Mouse (Mus musculus) adrenal gland (tissue): ENCODE measurements around the gene Sez6.

Source experiments
- intact Hi-C: fragments of 180-260 bp; cut with DNase I; formaldehyde crosslinking; loops from one replicate; pipeline ENCODE4 v1.15.1; 2025

Sez6 gene

DNA sequence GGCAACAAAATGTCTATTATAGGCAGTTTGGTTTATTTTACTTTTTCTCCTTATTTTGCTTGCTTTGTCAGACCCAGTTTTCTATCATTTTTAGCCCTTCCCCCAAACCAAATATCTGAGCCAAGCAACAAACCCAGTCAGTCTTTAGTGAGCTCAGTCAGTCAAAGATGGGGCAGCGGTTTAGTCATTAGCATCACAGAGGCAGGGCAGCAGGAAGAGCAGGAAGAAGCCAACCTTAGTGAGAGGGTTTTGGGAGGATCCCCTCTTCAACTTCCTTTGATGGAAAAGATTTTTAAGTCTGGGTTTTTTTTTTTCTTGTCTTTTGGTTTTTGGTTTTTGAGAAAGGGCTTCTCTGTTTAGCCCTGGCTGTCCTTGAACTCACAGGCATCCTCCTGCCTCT lies 25.9 kb upstream of the Sez6 start:
- intact Hi-C loops: no loop called here

DNA sequence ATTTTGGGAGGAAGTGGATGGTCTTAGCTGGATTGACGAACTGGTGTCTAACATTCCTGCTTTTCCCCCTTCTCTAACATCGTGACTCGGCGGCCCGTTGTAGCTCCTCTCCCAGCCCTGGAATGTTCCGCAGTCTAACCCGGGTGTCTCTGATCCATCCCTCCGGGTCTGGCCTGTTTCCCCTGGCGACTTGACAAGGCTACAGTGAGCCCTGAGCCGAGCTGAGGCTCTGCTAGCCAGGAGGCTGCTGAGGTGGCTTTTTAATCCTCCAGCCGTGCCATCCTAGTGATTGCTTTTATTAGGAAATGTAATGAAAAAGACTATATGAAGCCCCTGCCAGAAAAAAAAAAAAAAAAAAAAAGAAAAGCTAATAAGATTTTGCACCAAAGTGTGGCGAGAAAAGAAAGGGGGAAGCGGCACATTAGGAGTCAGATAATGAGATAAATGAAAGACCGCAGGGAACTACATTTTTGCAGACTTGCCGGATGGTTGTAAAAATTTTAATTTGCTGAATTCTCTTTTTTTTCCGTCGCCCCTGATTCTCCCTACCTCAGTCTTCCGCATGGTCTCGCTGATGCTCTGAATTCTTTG lies 24.4 kb upstream of the Sez6 start:
- intact Hi-C loops: no loop called here

DNA sequence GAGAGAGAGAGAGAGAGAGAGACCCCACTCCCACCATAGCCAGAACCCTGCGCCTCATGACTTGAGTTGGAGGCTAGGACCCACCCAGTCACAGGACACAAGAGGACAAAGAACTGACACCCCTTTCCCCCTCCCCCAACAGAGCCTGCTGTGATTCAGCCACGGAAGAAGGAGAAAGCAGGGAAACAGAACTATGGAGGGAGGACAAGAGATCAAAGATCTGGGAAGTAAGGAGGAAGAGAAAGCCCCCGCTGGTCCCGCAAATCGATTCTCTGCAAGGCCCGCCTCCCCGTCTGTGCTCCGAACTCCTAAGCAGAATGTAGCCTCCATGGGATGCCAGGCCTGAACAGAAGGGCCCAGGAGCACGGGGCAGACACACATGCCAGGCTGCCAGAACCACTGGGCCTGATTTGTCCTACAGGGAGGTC lies 23.8 kb upstream of the Sez6 start:
- intact Hi-C loops: no loop called here

DNA sequence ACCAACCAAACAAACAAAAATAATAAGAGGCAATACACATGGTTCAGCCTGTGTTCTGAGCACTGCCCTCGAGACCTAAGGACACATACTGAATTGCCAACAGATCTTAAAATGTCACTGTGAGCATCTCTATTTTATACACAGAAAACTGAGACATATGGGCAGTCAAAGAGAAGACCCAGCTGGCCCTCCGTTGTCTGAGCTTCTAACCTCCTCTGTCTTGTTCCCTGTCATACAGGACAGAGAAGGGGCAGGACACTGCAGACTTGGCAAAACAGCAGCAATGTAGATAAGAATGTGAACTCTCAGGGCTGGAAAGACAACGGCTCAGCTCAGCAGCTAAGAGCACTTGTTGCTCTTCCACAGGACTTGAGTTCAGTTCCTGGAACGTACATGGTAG lies 22.1 kb upstream of the Sez6 start:
- intact Hi-C loops: no loop called here

DNA sequence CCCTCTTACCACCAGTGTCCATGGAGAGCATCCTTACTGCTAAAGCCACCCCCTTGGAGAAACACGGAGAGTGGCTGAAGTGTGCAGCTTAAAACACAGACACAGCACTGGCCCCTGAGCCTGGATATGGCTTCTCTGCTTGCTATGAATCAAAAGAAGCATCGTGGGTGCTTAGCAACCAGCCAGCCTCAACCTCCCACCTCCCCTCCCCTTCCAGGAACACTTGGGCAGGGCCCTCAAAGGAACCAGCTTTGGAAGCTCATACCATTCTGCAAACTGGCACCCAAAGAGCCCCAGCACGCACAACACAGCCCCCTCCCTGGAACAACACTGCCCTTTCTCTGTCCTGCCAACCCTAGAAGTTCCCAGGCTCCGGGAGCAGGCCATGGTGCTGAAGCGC lies 21.2 kb upstream of the Sez6 start:
- intact Hi-C loops: no loop called here

DNA sequence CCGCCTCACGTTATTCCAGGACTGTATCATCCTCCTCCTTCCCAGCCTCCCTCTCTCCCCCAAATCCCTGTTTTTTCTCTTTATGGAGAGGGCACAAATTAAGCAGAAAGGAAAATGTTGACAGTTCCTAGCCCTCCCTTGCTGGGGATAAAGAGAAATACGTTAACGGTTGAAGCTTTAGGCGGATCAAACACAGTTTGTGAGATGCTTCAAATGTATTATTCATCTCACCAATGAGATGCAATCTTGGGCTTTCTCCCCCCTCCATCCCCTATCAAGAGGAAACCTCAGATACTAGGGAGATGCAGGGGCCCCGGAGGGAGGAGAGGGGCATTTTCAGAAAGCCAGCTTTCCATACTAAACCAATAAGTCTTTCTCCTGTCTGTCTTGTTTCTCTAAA lies 20.8 kb upstream of the Sez6 start:
- intact Hi-C loops: no loop called here

DNA sequence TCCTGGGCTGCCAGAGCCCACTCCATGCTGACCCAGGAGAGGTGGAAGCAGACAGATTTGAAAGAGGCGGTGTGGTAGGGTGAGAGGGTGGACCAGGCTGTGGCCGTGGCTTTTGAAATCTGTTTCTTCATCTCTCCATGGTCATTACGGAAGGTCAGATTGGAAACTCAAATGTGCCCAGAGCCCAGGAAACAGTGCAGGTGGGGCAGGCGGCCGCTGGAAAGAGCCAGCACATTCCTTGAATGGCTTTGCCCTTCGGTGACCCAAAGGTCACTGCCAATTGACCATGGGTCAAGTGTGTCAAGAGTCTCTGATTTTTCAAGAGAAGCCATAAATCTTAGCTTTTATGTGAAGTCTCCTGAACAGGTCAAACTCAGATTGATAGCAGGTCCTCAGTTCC lies 17.1 kb upstream of the Sez6 start:
- intact Hi-C loops: no loop called here

DNA sequence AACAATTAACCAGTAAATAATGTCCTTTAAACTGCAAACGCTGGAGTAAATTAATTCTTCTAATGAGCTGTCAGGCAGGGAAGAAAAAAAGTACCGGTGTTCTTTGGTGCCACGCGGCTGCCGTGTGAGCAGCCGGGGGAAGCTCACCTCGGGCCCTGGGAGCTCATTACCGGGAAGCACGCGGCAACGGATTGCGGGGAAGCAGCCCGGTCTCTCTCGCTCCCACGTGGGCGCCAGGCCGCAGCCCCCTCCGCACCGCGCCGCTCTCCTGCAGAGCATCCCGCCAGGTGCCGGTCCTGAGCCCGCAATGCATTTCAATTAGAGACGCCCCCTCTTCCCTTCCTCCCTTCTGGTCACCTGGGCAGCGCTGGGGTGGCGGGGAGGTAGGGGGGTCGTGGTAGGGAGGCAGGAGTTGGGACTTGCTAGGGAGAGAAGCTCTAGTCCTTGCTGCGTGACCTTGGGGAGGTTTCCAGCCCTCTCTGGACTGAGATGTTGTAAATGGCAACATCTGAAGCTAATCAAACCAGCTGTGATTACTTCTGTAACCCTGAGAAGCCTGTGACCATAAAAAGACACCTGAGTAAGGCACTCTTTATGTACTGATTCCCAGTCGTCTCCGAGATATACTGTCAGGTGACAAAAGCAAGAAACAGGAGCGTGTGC lies 15.9 kb upstream of the Sez6 start:
- intact Hi-C loops: no loop called here

DNA sequence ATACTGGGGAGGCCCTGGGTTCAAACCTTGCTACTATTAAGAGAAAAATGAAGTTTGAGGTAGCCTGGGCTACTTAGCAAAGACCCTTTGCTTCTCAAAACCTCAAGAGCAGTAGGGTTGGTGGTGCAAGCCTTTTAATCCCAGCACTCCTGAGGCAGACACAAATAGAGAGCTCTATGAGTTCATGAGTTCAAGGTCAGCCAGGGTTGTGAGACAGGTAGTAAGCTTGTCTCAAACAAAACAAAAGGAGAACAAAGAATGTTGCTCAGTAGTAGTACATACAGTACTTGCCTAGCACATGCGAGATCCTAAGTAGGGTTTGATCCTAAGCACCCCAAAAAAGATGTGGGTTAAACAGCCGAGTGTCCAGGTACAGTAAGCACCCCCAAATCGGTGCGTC lies 13.9 kb upstream of the Sez6 start:
- intact Hi-C loops: no loop called here

DNA sequence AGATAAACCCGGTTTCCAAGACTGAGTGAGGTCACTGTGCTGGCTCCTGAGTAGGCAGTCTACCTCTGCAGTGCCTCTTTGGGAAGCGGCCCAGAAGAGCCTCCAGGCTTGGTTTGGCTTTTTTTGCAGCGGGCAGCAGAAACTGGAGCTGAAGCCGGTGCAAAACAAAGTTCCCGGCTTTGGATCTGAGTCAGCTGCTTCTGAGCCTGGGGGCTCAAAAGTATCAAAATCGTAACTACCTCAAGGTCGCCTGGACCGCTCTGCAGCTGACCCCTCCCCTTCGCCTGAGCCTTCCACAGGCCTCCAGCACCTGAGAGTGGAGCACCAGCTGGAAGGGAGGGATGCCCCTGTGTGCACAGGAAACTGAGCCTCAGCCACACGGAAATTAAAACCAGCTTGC lies 13.4 kb upstream of the Sez6 start:
- intact Hi-C loops: no loop called here

DNA sequence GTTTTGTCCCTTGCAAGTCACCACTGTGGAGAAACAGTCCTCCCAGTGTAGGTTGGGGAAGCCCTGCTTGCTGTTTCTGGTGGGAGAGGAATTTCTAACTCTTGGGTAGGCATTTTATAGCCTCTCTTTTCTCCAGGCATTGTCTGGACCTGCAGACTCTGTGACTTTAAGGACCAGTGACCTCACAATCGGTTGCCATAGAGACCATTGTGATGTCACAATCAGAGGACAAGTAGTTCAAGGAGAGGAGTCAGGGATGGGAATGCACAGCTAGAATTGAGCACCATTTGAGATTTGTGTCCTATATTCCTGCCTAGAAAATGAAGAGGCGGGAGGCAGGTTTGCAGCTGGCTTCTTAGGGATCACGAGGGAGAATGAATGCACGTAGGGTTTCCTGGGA lies 7.3 kb upstream of the Sez6 start:
- intact Hi-C loops: no loop called here

DNA sequence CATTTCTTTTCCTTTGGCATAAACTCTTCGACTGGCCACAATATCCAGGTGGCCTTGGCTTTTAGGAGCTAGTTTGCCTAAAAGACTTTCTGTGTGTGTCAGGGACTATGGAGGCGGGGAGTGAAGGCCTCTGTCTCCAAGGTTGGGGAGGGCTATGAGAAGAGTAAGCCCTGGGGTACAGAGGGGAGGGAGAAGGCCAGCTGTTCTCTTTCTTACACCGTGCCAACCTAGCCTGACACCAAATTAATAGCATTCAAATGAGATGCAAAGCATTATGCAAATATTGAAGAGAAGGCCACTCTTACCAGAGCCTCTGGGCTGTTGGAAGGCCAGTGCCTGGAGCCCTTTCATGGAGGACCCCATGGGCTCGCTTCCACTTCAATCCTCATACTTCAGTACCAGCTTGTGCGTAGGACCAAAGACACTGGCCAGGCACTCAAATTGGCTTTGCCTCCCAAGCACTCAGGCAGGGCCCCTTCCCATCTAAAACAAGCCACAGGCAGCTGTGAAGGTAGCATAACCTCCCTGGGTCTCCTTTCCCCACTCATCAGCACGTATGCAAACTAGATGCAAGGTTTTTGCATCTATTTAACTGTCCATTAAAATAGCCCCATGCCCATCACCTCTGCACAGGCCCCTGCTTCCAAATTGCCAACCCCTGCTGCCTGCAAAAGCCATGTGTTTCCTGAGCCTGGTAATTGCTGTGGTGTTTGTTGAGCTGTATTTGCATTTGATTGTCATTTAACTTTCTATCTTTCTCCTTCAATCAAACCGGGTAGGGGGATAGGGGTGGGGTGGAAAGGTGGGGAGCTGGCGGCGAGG lies 4.6 kb upstream of the Sez6 start:
- intact Hi-C loops: no loop called here

DNA sequence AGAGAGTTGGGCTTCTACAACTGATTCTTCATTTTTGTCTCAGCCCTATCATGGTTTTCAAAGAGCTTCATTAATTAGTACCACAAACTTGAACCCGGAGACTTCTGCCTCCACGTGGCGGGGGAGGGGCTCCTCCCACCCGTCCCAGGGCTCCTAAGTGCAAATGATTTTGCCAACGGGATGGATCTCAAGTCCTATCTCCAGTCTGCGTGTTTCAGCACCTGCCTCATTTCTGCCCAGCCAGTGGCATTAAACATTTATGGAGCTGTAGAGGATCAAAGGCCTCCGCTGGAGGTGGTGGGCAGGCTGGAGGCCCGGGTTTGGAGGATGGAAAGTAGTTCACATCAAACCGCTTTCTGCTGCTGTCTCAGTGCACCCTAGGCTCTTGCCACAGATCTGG lies 3.9 kb upstream of the Sez6 start:
- intact Hi-C loops: no loop called here

DNA sequence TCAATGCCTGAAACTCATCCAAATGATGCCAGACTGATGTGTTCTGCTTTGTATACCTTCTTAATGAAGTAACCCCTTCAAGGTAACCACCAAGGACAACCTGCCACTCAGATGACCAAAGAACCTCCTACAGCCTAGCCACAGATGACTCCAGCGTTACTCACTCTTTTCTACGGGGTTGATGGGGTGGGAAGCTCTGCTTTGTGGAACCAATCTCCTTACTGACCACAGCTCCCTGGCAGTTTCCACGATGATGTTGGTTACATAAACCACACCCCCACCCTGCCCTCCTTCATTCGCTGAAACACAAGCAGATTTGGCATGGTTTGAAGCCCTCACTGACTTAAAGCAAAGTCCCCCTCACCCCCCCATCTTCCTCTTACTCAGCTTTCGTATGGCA lies 2.8 kb upstream of the Sez6 start:
- intact Hi-C loops: no loop called here

DNA sequence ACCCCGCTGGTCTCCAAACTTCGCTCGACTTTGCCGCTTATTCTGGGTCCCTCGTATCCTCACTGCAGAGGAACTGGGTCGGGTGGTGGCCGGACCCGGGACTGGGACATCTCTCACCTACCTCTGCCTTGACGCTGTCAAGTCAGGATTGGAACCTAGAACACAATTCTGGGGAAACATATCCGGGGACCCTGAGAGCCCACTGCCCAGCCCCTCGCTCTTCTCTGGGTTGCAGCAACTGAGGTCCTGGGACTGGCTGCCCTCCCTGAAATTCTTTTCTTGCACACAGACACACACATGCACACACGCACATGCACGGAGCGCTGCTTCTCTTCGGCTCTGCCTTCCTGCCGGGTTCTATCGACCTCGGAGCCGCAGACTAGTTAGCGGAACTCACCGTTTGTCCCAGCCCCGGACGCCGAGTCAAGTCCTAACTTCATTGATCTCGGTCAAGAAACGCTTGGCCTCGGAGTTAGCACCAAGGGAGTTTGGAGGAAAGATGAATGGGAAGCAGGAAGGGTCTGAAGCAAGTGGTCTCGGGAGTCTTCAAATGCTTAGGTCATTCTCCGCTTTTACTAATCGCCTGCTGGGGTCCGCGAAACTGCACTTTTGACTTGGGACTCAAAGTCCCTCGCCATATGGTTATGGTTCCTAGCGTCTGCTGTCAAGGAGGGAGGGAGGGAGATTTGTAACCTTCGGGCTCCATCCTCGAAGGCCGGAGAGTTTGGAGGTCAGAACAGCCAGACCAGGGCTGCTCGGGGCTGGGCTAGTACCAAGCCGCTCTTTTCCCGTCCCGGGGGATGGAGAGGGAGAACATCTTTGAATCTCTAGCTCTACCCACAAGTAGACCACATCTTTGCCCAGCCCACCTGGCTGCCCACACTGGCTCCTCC lies 1.2 kb downstream of the Sez6 start:
- intact Hi-C loops: loop anchor here (5.0 kb wide), 1 partner anchor 34 kb away; no protein-coding TSS in a partner anchor

DNA sequence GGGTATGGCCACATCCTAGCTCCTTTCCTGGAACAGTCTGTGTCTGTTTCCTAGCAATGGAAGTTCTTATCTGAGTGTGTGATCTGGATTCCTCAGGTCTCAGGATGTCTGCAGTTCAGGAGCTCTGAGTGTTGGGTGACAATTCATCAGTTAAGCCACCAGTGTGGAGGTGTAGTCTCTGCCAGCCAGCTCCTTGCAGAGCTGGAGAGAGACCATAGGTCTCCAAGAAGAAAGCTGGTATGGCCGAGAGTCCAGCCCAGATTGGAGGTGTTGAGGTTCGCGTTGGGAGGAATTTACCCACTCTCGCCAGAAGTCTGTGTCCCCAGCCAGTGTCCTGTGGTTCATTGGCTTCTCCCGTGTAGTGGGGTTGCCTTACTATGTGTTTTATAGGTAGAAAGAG lies 2.0 kb downstream of the Sez6 start:
- intact Hi-C loops: loop anchor here (5.0 kb wide), 1 partner anchor 35 kb away; no protein-coding TSS in a partner anchor

DNA sequence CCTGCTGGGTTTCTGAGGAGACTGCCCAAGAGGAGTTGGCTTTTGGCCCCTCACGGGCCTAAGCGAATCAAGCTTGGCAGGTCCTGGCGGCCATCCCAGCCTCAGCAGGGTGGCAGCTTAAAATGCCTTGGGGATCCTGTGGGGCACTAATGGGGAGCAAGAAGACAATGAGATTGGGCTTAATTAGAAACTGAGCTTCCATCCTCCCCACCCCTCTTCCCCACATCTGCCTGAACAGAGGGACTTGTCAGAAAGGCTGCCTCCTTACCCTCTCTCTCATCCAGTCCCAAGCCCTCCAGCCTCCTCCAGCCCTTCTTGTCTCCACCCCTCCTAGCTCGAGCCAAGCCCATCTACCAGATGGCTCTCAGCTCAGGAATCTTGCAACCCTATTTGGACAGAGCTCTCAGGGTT lies 3.5 kb downstream of the Sez6 start:
- intact Hi-C loops: loop anchor here (5.0 kb wide), 1 partner anchor 37 kb away; no protein-coding TSS in a partner anchor

DNA sequence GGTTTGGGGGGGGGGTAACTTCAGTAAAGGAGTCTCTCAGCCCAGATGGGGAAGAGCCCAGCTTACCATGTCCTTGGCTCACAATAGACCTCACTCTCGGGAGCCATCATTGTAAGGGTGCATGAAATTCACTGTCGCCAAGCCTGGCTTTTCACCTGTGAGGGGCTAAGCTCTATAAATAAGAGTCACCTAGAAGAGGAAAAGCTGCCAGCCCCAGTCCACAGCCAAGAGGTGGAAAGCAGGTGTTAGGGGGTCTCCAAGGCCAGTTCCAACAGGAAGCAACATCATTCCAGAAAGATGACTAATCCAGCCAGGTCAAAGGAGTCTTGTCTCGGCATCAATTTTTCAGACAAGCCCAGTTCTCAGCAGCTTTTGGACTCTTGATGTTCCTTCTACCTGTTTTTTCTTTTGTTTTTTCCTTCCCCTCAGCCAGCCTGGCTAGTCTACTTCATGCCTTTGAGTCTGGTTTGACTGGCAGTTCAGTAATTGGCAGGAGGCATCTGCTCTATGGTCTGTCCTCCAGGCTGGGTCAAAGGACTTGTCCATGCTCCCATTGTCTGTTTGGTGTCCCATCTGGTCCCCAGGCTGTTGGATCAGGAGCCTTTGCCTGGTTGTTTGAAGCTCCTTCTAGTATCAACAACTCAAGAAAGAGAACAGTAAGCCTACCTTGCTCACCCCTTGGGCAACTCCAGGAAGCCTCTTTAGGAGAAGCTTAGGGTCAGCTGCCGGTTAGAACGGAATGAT lies 4.1 kb downstream of the Sez6 start:
- intact Hi-C loops: loop anchor here (5.0 kb wide), 1 partner anchor 37 kb away; no protein-coding TSS in a partner anchor

DNA sequence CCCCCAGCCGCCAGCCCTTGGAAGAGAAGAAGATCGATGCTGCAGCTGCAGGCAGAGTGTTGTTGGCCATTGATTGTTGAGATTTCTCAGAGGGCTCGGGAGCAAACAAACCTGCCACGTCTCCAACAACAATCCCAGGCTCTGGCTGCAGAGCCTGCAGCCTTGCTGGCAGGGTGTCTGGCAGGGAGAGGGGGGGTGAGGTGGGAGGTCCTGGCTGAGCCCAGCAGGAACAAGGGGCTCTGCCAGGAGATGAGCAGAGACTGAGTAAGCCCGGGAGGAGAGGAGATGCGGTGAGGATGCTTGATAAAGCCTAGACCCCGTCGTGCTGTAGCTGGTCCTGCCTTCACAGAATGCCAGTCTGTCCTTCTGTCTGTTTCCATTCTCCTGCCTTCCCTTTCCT lies 6.2 kb downstream of the Sez6 start:
- intact Hi-C loops: no loop called here

DNA sequence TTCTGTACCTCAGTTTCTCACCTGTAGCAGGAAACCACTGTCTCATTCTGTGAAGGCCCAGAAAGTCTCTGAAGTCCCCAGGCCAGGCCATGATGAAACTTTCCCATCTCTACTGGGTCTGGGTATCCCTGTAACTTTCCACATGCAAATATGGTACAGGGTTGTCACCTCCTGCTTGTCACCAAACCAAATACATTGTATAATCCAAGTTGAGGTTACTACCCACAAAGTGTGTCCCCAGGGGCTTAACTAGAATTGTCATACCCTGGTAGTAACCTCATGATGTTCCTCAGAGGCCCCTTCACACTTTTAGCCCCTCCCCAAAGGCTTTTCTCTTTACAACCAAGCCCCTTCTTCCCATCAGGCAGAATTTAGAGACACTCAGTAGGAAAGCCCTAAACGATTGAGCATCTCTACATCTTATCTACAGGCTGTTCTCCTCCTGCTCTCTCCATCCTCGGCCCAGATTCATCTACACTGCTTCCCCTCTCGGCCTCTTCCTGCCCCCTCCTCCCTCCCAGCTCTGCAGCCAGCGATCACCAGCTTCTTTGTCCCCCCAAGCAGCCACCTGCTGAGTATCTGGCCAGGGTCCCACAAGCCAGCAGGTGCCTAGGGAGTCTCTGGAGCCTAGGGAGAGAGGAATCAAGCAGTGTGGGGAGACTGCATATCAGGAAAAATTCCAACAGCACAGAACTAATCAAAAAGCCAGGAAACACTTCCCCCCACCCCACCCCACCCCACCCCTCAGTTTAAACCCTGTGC lies 7.2 kb downstream of the Sez6 start:
- intact Hi-C loops: no loop called here
